In the genomic region with DNA sequence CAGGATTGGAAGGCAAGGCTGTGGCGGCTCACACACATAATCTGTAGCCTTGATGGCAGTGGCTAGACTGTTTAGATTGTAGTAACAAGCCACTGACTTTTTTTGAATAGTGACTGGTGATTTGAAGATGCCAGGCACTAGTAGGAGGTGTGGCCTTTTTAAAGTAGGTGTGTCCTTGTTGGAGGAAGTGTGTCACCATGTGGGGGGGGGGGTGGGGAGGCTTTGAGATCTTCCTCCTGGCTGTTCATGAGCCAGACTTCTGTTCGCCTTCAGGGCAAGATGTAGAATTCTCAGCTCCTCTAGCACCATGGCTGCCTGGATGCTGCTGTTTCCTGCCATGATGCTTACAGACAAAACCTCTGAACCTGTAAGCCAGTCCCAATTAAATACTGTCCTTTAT, we compare ENCODE assay signal across 22 mouse cellular contexts.
DNase-seq lines count a peak whose midpoint lies in the region; ATAC-seq and TF ChIP-seq lines count a peak whose summit lies in the region.
"Had no signal": no experiment of that assay in that cellular context is flagged by ENCODE, and none has a peak within 500 bp of the region (broad histone marks: within the 10 kb centered on the region; RNA-seq: fewer than 3 reads in every experiment).

No protein-coding gene starts in this region.

- no peaks in the 10 kb centered on the region for H3K36me3 ChIP-seq in kidney, postnatal 0 days (ENCODE audit: insufficient read depth, low read length)
- no peaks in the 10 kb centered on the region for H3K36me3 ChIP-seq in testis, adult 2 months (ENCODE audit: control insufficient read depth, insufficient read depth, low read length)
- no peaks in the 10 kb centered on the region for H3K36me3 ChIP-seq in MEL (ENCODE audit: control insufficient read depth in 1 of 2, insufficient read depth in 2 of 2, low read length in 2 of 2)
- no peaks in the 10 kb centered on the region for H3K36me3 ChIP-seq in splenic B cell, adult 2 months (ENCODE audit: control insufficient read depth, insufficient read depth, low read length, poor library complexity, severe bottlenecking)
- H3K36me3 ChIP-seq: embryonic facial prominence, embryonic 15.5 days; forebrain, embryonic 15.5 days; heart, embryonic 13.5 days; hindbrain, embryonic 13.5 days had no signal

- no peaks in the 10 kb centered on the region for H3K79me2 ChIP-seq in MEL (ENCODE audit: control insufficient read depth, insufficient read depth, low read length, poor library complexity)

- no peak overlapping the region for H3K4me2 ChIP-seq in kidney, postnatal 0 days (ENCODE audit: low read length)
- H3K4me2 ChIP-seq: embryonic facial prominence, embryonic 15.5 days; forebrain, embryonic 15.5 days; heart, embryonic 13.5 days; hindbrain, embryonic 13.5 days had no signal

- no peak for TF ChIP-seq EP300 in MEL (IDR thresholded peaks at IDR 0.05; ENCODE audit: low read depth in 1 of 2, low read length in 2 of 2)

- no peak for TF ChIP-seq CTCF in kidney, postnatal 0 days (IDR thresholded peaks at IDR 0.05; ENCODE audit: low read depth)
- no peak for TF ChIP-seq CTCF in testis, adult 2 months (IDR thresholded peaks at IDR 0.05; ENCODE audit: control insufficient read depth, insufficient read depth, insufficient replicate concordance, low read depth, low read length)
- no peak for TF ChIP-seq CTCF in MEL (IDR thresholded peaks at IDR 0.05 in 2 of 3, conservative IDR thresholded peaks at IDR 0.05 in 1 of 3; ENCODE audit: control insufficient read depth in 1 of 3, insufficient read depth in 1 of 3, low read depth in 2 of 3, low read length in 3 of 3, poor library complexity in 1 of 3, severe bottlenecking in 1 of 3)

- no peaks in the 10 kb centered on the region for H3K27me3 ChIP-seq in kidney, postnatal 0 days (ENCODE audit: insufficient read depth, low read length)
- H3K27me3 ChIP-seq in testis, adult 2 months (ENCODE audit: control insufficient read depth, insufficient read depth, low read length) = no peaks in the 10 kb centered on the region
- peaks cover 0 to 2% of the 10 kb centered on the region in 2 experiments; a peak in 1 of 4 replicates for H3K27me3 ChIP-seq in MEL (ENCODE audit: control insufficient read depth in 1 of 2, insufficient read depth in 2 of 2, low read length in 2 of 2)
- H3K27me3 ChIP-seq in splenic B cell, adult 2 months (ENCODE audit: control insufficient read depth, insufficient read depth, low read length, poor library complexity, severe bottlenecking) = no peaks in the 10 kb centered on the region
- H3K27me3 ChIP-seq: embryonic facial prominence, embryonic 15.5 days; forebrain, embryonic 15.5 days; heart, embryonic 13.5 days had no signal

- WGBS in kidney, postnatal 0 days = 79% methylated on average over 2 of the region's 2 CpGs

- TF ChIP-seq POLR2A in testis, adult 2 months (IDR thresholded peaks at IDR 0.05; ENCODE audit: control insufficient read depth, low read depth, low read length) = no peak
- no peak for TF ChIP-seq POLR2A in MEL (IDR thresholded peaks at IDR 0.05; ENCODE audit: control insufficient read depth in 1 of 2, insufficient read depth in 1 of 2, low read depth in 1 of 2, low read length in 2 of 2, poor library complexity in 1 of 2)

- no peak for ATAC-seq in kidney, postnatal 0 days (replicated peaks; ENCODE audit: low FRiP score, low read depth)
- ATAC-seq: CD4-positive, CD25-positive, alpha-beta regulatory T cell, adult 4 months; forebrain, embryonic 15.5 days had no signal

- peaks cover 9% of the 10 kb centered on the region; the same call in 1 of the 2 replicates for H3K4me1 ChIP-seq in kidney, postnatal 0 days (replicated peaks; ENCODE audit: insufficient read depth, low read length)
- peaks cover 20% of the 10 kb centered on the region for H3K4me1 ChIP-seq in testis, adult 2 months (ENCODE audit: control insufficient read depth, insufficient read depth, low read length)
- H3K4me1 ChIP-seq in MEL (ENCODE audit: control insufficient read depth in 1 of 2, insufficient read depth in 2 of 2, low read length in 2 of 2) = no peaks in the 10 kb centered on the region

- H3K9ac ChIP-seq in kidney, postnatal 0 days (ENCODE audit: low read depth, low read length) = no peak overlapping the region
- H3K9ac ChIP-seq in MEL (ENCODE audit: control insufficient read depth, low read depth, low read length, poor library complexity, severe bottlenecking) = no peak overlapping the region
- H3K9ac ChIP-seq: embryonic facial prominence, embryonic 15.5 days; forebrain, embryonic 15.5 days; heart, embryonic 13.5 days; hindbrain, embryonic 13.5 days had no signal

- H3K4me3 ChIP-seq in kidney, postnatal 0 days (replicated peaks; ENCODE audit: low read depth, low read length) = no peak overlapping the region
- peak overlapping the region; percentile 72 for H3K4me3 ChIP-seq in testis, adult 2 months (ENCODE audit: control insufficient read depth, low read depth, low read length)
- no peak overlapping the region for H3K4me3 ChIP-seq in MEL (ENCODE audit: control insufficient read depth in 1 of 2, insufficient read depth in 1 of 2, low read depth in 2 of 2, low read length in 2 of 2)
- H3K4me3 ChIP-seq: embryonic facial prominence, embryonic 15.5 days; forebrain, embryonic 15.5 days; heart, embryonic 13.5 days; hindbrain, embryonic 13.5 days had no signal

- no peaks in the 10 kb centered on the region for H3K9me3 ChIP-seq in kidney, postnatal 0 days (replicated peaks; ENCODE audit: low read length)
- no peaks in the 10 kb centered on the region for H3K9me3 ChIP-seq in MEL (replicated peaks; ENCODE audit: insufficient read depth, low read length)
- H3K9me3 ChIP-seq: embryonic facial prominence, embryonic 15.5 days; forebrain, embryonic 15.5 days; heart, embryonic 13.5 days; hindbrain, embryonic 13.5 days had no signal

- peak; percentile 32 for DNase-seq in kidney, postnatal 0 days (ENCODE audit: low spot score)
- no peak for DNase-seq in kidney, postnatal 4 days
- DNase-seq in testis, postnatal 14 days (ENCODE audit: low spot score) = no peak
- peak; percentile 32 for DNase-seq in MEL (ENCODE audit: low read depth, low spot score)
- DNase-seq in splenic B cell, adult 2 months (ENCODE audit: low read depth, low spot score) = peak; percentile 39
- DNase-seq in left cerebral cortex, adult 8-10 months (ENCODE audit: low spot score in 2 of 2) = no peak
- no peak for DNase-seq in gastrocnemius, adult 8-10 months (ENCODE audit: low spot score in 2 of 2)
- DNase-seq: adrenal gland, postnatal 10 days; B cell, adult 2 months; cerebellum, adult 11 months; cerebellum, adult 8-10 months; cerebellum, postnatal 14 days; embryo, embryonic 11 days; gastrocnemius, postnatal 14 days; heart, postnatal 36 days had no signal

- no peak overlapping the region for H3K27ac ChIP-seq in kidney, postnatal 0 days
- no peak overlapping the region for H3K27ac ChIP-seq in testis, adult 2 months (ENCODE audit: control insufficient read depth, insufficient read depth, low read depth, low read length)
- H3K27ac ChIP-seq in MEL (ENCODE audit: control insufficient read depth, low read depth, low read length) = no peak overlapping the region
- H3K27ac ChIP-seq: embryonic facial prominence, embryonic 15.5 days; forebrain, embryonic 15.5 days; heart, embryonic 13.5 days; hindbrain, embryonic 13.5 days; hindbrain, postnatal 0 days had no signal

- TF ChIP-seq RAD21 in MEL (IDR thresholded peaks at IDR 0.05; ENCODE audit: low read depth, low read length) = no peak

TF ChIP-seq in MEL, 35 proteins besides CTCF, POLR2A, EP300 and RAD21:
- TF ChIP-seq MXI1 (IDR thresholded peaks at IDR 0.05; ENCODE audit: low read depth, low read length) = no peak
- no peak for TF ChIP-seq UBTF (IDR thresholded peaks at IDR 0.05; ENCODE audit: borderline replicate concordance, insufficient read depth, low read depth, low read length)
- no peak for TF ChIP-seq TCF12 (IDR thresholded peaks at IDR 0.05; ENCODE audit: low read depth, low read length)
- TF ChIP-seq BHLHE40 (IDR thresholded peaks at IDR 0.05; ENCODE audit: borderline replicate concordance, low read depth, low read length) = no peak
- no peak for TF ChIP-seq TBP (IDR thresholded peaks at IDR 0.05; ENCODE audit: low read depth, low read length)
- TF ChIP-seq E2F4 (IDR thresholded peaks at IDR 0.05; ENCODE audit: borderline replicate concordance, low read depth, low read length) = no peak
- no peak for TF ChIP-seq USF1 (IDR thresholded peaks at IDR 0.05; ENCODE audit: low read depth, low read length)
- TF ChIP-seq MAFK (IDR thresholded peaks at IDR 0.05; ENCODE audit: borderline replicate concordance, low read depth, low read length) = no peak
- no peak for TF ChIP-seq RCOR1 (IDR thresholded peaks at IDR 0.05; ENCODE audit: low read depth, low read length)
- no peak for TF ChIP-seq ZNF384 (IDR thresholded peaks at IDR 0.05; ENCODE audit: low read depth, low read length)
- TF ChIP-seq ZKSCAN1 (IDR thresholded peaks at IDR 0.05; ENCODE audit: low read depth, low read length) = no peak
- TF ChIP-seq NELFE (IDR thresholded peaks at IDR 0.05; ENCODE audit: low read depth, low read length) = no peak
- no peak for TF ChIP-seq POLR2AphosphoS2 (IDR thresholded peaks at IDR 0.05; ENCODE audit: low read length)
- no peak for TF ChIP-seq SIN3A (IDR thresholded peaks at IDR 0.05; ENCODE audit: low read length)
- TF ChIP-seq SMC3 (IDR thresholded peaks at IDR 0.05; ENCODE audit: low read depth, low read length) = no peak
- TF ChIP-seq ZMIZ1 (IDR thresholded peaks at IDR 0.05; ENCODE audit: low read depth, low read length) = no peak
- TF ChIP-seq TAL1 (IDR thresholded peaks at IDR 0.05; ENCODE audit: low read length) = no peak

Comparison
In these comparisons a context has a peak if more than half of its experiments do, and no peak if none do; other contexts are left out.
1. DNase-seq: peak in kidney, postnatal 0 days (single experiment), MEL (single experiment) and splenic B cell, adult 2 months (single experiment); none in kidney, postnatal 4 days (0 of 2), testis, postnatal 14 days (single experiment), left cerebral cortex, adult 8-10 months (0 of 2) and gastrocnemius, adult 8-10 months (0 of 2).